Mouse (Mus musculus) ES-Bruce4 (cell line): ENCODE measurements around the gene Gm10912. TPM values are rescaled to one million over a fixed set of nuclear protein-coding genes. Genes with fewer than 3 reads are reported as not detected.

Experiments used
- H3K27ac ChIP-seq: 2 replicates; pipeline ENCODE4 v1.5.1; 2012; ENCODE audit warnings: low read length, inconsistent platforms; ENCODE audit not compliant: insufficient read depth
- H3K27me3 ChIP-seq: 2 replicates; pipeline ENCODE4 v1.6.1; 2012; ENCODE audit warnings: mild to moderate bottlenecking, low read length, inconsistent platforms; ENCODE audit not compliant: control insufficient read depth, poor library complexity, insufficient read depth, severe bottlenecking
- H3K36me3 ChIP-seq: 2 replicates; pipeline ENCODE4 v1.6.1; 2012; ENCODE audit warnings: inconsistent platforms, mild to moderate bottlenecking, low read length, moderate library complexity; ENCODE audit not compliant: control insufficient read depth, poor library complexity, insufficient read depth, severe bottlenecking
- H3K4me1 ChIP-seq: one replicate; pipeline ENCODE4 v1.8.1; 2011; ENCODE audit warnings: low read length; ENCODE audit not compliant: control insufficient read depth, insufficient read depth
- H3K4me3 ChIP-seq: 2 replicates; pipeline ENCODE4 v1.5.1; 2011; ENCODE audit warnings: low read depth, mild to moderate bottlenecking, low read length
- H3K9ac ChIP-seq: 2 replicates; pipeline ENCODE4 v1.6.1; 2012; ENCODE audit warnings: low read depth, mild to moderate bottlenecking, inconsistent platforms; ENCODE audit not compliant: poor library complexity, severe bottlenecking
- H3K9me3 ChIP-seq: replicated peaks from 2 replicates; pipeline ENCODE4 v1.6.1; 2012; ENCODE audit warnings: mild to moderate bottlenecking, low read length, inconsistent platforms; ENCODE audit not compliant: control insufficient read depth, poor library complexity, insufficient read depth, severe bottlenecking
- CTCF ChIP-seq: IDR thresholded peaks from one replicate; pipeline ENCODE4 v1.8.1; 2011; ENCODE audit warnings: low read depth, low read length
- EP300 ChIP-seq: IDR thresholded peaks from 2 replicates; pipeline ENCODE4 v1.6.1; 2011; ENCODE audit warnings: low read depth, low read length; ENCODE audit not compliant: insufficient read depth
- POLR2A ChIP-seq: IDR thresholded peaks from one replicate; pipeline ENCODE4 v1.8.1; 2011; ENCODE audit warnings: low read length; ENCODE audit not compliant: insufficient read depth
- polyA plus RNA-seq: library from polyadenylated mRNA; stranded (reverse); fragments of >200 nt; gene quantifications from 2 replicates; pipeline ENCODE4 v1.2.4, GENCODE M21; 2011; ENCODE audit warnings: low read depth; ENCODE audit not compliant: missing spikeins, insufficient read depth, insufficient read length

The Gm10912 gene
- polyA plus RNA-seq, 1 experiment: not detected

GRCm38 (mm10) chr2:104041632-104042031 lies 24.0 kb upstream of the Gm10912 start:
- Histone ChIP-seq H3K9ac (no peak overlapping the region), H3K36me3 (peaks cover 5% of the 10 kb centered on the region), H3K9me3 (no peaks in the 10 kb centered on the region), H3K4me1 (peaks cover 3% of the 10 kb centered on the region), H3K27me3 (no peaks in the 10 kb centered on the region), H3K4me3 (no peak overlapping the region), H3K27ac (no peak overlapping the region)
- TF ChIP-seq CTCF (no peak), EP300 (no peak), POLR2A (no peak)

- H3K36me3 ChIP-seq: peaks cover 5% of the 10 kb centered on the region
- H3K27ac ChIP-seq: no peak overlapping the region
- no peaks in the 10 kb centered on the region for H3K9me3 ChIP-seq
- H3K9ac ChIP-seq: no peak overlapping the region
- no peak overlapping the region for H3K4me3 ChIP-seq
- no peaks in the 10 kb centered on the region for H3K27me3 ChIP-seq
- peaks cover 3% of the 10 kb centered on the region for H3K4me1 ChIP-seq
- TF ChIP-seq CTCF: no peak
- TF ChIP-seq EP300: no peak
- no peak for TF ChIP-seq POLR2A
Measured at GRCm38 (mm10) chr2:104042766-104043165, 22.9 kb upstream of the Gm10912 start.

DNA sequence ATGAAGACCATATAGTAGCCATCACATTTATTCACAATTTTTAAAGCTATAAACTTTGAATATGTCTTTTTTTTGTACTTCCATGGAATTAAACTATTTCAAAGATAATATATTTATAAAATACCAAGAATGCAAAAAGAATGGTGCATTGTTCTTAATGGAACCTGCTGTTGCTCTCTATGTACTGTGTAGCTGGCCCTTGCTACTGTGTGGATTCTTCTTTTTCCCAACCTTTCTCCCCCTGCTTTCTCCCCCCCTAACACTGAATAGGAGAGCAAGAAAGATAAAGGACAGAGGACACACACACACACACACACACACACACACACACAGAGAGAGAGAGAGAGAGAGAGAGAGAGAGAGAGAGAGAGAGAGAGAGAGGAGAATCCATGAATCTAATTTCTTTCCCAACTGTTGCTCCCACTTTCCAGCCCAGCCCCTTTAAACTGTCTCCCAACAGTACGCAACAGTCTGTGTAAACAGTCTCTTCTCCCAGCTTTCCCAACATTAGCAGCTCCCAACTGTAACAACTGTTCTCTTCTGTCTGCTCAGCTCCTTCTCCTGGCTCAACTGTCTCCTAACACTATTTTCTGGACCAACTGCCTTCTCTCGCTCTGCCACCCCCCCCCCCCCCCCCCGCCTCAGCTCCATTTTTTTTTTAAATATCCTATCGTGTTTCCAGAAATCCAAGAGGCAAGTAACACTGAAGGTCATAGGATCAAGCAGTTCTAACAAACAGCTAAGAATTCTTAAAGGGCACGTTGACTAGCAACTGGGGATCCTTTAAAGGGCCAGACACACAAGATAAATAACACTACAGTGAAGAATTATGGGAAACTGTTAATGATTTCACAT lies 21.8 kb upstream of the Gm10912 start:
- no peaks in the 10 kb centered on the region for H3K9me3 ChIP-seq
- H3K27ac ChIP-seq: no peak overlapping the region
- peaks cover 5% of the 10 kb centered on the region for H3K36me3 ChIP-seq
- H3K4me1 ChIP-seq: peaks cover 3% of the 10 kb centered on the region
- H3K27me3 ChIP-seq: no peaks in the 10 kb centered on the region
- H3K4me3 ChIP-seq: no peak overlapping the region
- H3K9ac ChIP-seq: no peak overlapping the region
- no peak for TF ChIP-seq EP300
- no peak for TF ChIP-seq POLR2A
- no peak for TF ChIP-seq CTCF

DNA sequence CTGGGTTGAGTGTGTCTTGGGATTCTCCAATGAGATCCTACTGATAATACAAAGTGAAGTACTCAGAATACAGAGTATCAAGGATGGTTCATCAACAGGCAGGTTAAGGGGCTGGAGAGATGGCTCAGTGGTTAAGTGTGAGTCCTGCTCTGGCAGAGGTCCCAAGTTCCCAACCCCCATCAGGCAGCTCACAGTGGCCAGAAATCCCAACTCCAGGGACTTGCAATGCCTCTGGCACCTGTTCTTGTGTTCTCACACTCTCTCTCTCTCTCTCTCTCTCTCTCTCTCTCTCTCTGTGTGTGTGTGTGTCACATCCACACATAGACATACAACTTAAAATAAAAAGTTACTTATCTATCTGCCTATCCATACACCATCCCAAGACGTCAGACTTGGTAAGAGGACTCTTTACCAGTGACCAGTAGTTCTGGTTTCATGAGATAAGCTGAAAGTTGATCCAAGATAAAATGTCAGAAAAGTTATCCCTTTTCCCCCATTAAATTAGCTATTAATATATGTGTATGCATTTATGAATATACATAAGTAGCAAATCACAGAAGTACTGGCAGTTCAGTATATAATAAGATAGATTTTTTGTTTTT lies 21.0 kb upstream of the Gm10912 start:
- H3K9ac ChIP-seq: no peak overlapping the region
- H3K36me3 ChIP-seq: peaks cover 5% of the 10 kb centered on the region
- H3K27ac ChIP-seq: no peak overlapping the region

GRCm38 (mm10) chr2:104058381-104058780 lies 7.2 kb upstream of the Gm10912 start:
- no peak overlapping the region for H3K27ac ChIP-seq
- H3K4me1 ChIP-seq: no peaks in the 10 kb centered on the region
- no peak overlapping the region for H3K4me3 ChIP-seq
- no peak overlapping the region for H3K9ac ChIP-seq
- H3K27me3 ChIP-seq: no peaks in the 10 kb centered on the region
- TF ChIP-seq EP300 (no peak), CTCF (no peak), POLR2A (no peak)
- no peaks in the 10 kb centered on the region for H3K9me3 ChIP-seq
- peaks cover 4% of the 10 kb centered on the region for H3K36me3 ChIP-seq

More for the DNA sequence above, 21.0 kb upstream of the Gm10912 start:
- TF ChIP-seq EP300: no peak
- TF ChIP-seq POLR2A: no peak
- Histone ChIP-seq H3K9me3 (no peaks in the 10 kb centered on the region), H3K4me1 (peaks cover 3% of the 10 kb centered on the region), H3K4me3 (no peak overlapping the region), H3K27me3 (no peaks in the 10 kb centered on the region)

GRCm38 (mm10) chr2:104058954-104059353 lies 6.7 kb upstream of the Gm10912 start:
- Histone ChIP-seq H3K4me1 (no peaks in the 10 kb centered on the region), H3K9ac (no peak overlapping the region), H3K27me3 (no peaks in the 10 kb centered on the region), H3K4me3 (no peak overlapping the region), H3K9me3 (no peaks in the 10 kb centered on the region), H3K36me3 (peaks cover under 1% of the 10 kb centered on the region; the same call in 1 of the 2 replicates), H3K27ac (no peak overlapping the region)
- TF ChIP-seq POLR2A (no peak), CTCF (no peak)
